Mouse (Mus musculus) mesoderm, embryonic 11.5 days (tissue): Measurements from ENCODE around the gene Hectd1.
A peak's percentile ranks its signal among the peaks of the same experiment; 100 is the strongest.

ENCODE experiments used
- DNase-seq: peaks from one replicate; pipeline ENCODE4 v3.0.0-alpha.2; 2012; ENCODE audit warnings: low read depth, low spot score

Hectd1 gene

DNA sequence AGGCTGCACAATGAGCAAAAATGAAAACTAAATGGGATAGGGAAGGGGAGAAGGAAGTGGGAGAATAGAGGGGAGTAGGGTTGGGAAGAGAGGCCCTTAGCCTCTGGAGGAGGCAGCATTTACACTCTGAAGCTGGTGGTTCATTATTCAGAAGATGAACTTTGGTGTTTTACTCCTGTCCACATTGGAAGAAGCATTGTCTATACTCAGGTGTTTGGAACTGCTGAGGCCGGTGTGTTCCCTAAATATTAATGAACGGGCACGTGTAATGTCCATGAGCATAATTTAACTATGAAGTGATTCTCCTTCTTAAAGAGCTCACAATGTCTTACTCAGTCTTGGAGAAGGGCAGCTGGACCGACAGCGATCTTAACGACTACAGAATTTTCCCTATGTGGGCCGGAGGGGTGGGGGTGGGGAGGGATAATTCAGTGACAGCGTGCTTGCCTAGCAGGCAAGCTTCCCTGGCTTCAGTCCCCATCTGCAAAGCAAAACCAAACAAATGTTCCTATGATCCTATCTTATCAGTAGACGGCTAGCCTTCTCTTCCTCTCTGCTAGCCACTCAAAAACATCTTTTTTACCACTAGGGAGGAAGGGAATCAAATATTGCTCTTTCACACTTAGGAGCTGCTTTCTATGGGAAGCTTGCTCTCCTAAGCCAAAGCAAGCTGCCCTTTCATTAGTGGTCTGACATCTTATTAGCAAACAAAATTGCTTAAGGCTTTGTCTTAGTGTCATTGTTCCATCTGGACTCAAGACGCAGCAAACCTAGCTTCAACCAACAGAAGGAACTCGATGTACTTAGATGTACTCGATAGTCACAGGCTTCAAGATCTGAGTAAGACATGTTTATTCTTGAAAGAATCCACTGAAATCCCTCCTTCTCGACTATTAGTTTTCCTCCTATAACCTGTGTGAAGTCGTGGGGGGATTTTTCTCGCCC, 14.5 kb upstream of the Hectd1 start:
- DNase-seq: no peak

DNA sequence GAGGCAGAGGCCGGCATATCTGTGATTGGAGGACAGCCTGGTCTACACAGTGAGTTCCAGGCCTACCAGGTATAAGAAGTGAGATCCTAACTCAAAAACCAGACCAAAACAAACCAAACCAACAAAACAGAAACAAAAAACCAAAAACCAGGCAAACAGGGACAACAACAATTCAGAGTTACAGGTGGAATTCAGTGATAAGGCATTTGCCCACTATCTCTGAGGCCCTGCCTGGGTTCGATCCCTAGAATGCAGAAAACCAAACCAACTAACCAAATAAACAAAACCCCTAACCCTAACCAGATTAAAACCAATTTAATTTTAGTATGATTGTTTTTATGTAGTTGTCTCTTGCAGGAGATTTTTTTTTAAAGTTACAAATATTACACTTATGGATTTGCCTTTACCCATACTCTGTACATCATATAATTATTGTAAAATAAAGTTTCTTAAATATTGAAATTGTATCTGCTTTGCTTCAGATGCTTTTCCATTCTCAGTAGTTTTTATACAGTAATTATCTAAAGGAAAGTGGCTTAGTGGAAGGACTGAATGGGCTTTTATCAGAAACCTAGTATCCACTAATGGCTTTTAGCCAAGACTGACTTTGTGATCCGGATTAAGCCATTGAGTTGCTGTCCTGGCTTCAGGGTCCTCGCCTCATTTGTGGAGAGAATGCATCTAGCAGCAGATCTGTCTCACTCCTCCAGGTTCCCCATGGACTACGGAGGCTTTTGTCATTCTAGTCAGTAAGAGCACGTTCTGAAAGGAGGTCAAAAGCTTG, 12.9 kb upstream of the Hectd1 start:
- no peak for DNase-seq

DNA sequence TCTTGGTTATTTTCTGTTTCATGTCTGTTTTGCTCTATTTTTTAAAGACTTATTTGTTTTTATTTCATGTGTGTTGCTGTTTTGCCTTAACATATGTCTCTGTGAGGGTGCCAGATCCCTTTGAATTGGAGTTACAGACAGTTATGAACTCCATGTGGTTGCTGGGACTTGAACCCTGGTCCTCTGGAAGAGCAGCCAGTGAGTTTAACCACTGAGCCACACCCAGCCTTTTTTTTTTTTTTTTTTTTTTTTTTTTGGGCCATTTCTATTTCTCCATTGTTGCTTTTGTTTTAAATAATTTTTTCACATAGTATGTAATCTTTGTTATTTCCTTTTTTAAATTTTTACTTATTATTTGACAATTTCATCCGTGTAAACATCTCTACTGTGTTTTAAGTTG, 10.5 kb upstream of the Hectd1 start:
- DNase-seq: no peak

DNA sequence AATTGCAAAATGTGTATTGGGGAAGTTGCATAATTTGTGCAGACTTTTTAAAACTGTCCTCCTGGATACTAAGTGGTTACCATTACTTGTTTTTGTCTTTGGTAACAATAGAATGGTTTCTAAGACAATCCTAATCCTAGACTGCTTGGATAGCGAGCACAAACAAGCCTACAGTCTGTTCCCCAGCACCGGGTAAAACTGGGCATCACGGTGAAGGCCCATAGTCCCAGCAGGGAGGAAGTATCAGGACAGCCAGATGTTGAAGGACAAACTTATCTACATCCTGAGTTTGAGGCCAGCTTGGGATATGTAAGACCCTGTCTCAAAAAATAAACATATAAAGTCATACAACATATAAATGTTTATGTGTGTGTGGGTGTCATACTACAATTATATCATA, 5.9 kb upstream of the Hectd1 start:
- no peak for DNase-seq

DNA sequence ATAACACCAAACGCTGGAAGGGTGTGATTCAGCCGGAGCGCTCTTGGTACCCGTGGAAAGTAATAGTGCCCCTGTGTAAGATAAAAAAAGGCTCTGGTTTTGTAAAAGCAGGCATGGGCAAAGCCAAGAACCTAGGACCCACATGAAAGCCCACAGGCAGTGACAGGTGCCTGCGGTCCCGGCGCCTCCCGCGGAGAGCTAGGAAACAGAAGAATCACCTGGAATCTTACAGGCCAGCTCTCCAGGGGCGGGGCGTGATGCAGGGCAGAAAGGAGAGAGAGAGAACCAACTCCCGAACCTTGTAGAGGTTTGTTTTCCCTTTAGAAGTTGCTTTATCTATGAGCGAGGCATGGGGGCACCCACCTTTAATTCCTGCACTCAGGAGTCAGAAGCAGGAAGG, 2.6 kb upstream of the Hectd1 start:
- DNase-seq: no peak

DNA sequence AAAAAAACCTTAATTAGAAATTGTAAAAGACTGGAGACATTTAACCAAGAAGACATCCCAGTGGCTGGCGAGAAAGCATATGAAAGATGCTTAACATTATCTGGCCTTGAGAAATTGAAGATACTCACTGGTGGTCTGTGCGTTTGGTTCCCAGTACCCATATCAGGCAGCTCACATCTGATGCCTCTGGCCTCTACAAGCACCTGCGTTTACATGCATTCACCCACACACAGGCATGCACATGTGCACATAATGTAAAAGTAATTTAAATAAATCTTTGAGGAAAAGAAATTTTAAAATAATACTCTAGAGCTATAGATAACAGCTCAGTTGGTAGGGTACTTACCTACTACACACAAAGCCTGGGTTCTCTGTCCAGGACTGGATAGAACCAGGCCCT, 2.0 kb upstream of the Hectd1 start:
- DNase-seq: no peak

DNA sequence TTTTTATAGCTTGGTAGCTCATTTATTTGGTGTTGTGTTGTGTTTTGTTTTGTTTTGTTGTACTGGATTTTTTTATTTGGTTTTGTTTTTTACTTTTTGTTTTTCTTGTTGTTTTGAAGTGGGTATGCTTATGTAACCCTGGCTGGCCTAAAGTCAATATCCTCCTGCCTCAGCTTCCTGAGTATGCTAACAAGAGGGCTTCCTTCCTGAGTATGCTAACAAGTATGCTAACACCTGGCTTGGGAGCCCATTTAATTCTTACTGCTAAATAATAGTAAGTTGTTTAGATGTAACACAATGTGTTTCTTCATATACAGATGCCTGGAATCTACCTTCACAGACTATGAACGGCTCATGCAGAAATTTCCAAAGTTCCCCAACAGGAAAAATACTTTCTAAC, 1.3 kb upstream of the Hectd1 start:
- DNase-seq: no peak

DNA sequence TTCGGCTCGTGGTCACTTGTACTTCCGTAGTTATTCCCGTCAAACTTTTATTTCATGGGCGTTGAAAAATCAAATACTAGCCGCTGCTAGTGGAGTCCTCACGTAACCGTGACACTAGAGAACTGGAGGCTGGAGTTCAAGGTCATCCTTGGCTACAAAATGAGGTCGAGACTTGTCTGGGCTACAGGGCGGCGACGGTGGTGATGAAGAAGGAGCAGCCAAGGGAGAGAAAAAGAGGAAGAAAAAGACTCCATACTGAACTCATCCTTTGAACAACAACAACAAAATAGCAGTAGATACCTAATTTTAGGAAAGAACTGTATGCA, 704 bp upstream of the Hectd1 start:
- no peak for DNase-seq

DNA sequence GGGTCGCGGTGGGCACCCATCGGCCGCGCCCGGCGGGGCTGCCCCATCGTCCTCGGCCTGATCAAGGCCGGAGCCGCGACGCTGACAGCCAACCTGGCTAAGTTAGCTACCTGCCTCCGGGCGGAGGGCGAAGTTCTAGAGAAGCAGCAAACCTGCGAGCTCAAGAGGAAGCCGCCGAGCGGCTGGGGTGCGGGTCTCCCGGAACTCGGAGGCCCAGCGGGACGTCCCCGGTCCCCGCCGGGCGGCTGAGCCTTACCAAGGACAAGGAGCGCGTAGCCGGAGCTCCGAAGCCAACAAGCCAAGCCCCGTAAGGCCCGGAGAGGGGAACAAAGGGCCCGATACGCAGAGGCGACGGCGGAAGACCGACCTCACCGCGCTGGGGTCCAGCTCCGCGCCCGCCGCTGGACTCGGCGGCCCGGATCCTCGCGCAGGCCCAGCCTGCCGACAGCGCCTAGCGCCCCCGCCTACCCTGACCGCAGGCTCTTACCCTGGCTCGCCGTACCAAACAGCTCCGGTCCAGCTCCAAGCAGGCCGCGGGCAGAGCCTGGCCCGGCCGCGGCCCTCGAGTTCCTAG, 533 bp downstream of the Hectd1 start:
- DNase-seq: peak; percentile 59

DNA sequence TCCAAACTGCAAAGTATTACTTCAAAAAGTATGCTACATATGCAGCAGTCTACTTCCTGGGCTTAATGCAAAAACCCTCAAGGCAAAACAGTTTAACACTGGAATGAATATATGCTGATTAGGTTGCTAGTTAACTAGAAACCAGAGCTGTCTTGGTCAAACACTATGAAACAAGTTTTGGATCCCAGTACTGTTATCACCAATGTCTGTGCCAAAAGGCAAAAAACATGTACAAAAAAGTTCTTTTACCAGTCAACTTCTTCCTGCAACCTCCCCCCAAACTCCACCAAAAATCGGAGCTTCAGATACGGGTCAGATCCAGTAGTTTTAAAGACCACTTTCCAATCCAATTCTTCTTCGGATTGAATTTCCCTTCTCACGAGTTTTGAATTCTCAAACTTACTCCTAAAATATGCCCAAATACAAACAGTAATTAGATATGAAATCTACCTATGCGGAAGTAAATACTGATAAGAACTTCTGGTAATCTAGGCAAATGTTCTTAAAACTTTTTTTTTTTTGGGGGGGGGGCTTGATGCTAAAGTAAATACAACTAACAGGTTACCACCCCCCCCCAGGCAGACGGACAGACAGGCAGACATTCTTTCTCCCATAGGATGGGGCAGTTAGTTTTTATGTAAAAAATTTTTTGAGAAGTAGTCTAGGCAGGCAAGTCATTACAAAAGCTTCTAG, 1.2 kb downstream of the Hectd1 start:
- no peak for DNase-seq

DNA sequence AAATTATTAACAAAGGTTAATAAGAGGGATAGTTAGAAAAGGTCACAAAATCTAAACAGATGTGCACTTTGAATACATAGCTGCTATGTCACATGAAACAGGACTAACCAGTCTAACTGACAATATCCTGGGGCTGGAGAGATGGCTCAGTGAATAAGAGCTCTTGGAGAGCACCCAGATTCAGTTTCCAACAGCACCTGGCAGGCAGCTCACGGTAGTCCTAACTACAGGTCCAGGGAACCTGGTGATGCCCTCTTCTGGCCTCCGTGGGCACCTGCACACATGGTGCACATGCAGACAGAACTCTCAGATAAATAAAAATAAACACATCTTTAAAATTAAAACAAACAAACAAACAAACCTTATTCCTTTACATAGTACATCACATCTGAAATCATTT, 4.0 kb downstream of the Hectd1 start:
- DNase-seq: no peak

DNA sequence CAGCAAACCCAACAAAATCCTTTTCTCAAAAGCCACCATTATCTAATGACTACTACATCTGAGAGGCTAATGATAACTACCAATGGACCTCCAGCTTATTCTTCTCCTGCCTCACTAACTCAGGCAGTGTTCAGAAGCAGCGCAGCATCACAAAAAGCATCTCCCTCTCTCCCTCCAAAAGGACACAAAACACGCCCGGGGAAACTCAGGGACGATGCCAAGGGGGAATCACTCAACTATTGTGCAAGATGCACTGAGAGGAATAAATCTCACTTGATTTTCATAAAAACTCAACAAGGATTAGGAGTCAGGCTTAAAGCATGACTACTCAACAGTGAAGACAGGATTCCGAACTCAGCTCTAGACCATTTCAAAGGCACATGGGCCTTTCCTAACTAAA, 6.0 kb downstream of the Hectd1 start:
- no peak for DNase-seq

DNA sequence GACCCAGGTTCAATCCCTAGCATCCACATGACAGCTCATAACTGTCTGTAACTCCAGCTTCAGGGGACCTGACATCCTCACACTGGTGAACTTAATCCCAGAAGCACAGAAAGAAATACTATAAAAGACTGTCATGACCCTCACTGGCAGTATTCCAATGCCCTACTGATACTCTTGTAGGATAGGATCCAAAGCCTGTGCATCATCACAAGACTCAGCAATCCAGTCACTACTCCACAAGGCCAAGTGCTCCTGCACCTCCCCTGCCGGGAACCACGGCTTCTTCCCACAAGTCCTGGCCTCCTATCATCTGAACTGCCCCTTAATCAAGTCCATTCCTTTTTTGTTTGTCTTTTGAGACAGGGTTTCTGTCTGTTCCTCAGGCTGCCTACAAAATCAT, 6.5 kb downstream of the Hectd1 start:
- no peak for DNase-seq

DNA sequence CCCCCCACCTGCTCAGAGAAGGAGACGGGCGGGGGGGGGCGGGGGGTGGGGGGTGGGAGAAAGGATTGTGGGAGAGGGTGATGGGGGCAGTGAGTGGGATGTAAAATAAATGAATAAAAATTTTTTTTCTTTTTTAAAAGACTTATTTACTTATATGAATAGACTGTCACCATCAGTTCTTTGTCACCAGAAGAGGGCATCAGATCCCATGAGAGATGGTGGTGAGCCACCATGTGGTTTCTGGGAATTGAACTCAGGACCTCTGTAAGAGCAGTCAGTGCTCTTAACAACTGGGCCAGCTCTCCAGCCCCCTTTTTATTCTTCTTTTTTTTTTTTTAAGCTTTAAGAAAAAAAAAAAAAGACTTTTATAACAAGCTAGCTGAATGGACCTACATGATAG, 7.1 kb downstream of the Hectd1 start:
- DNase-seq: no peak

DNA sequence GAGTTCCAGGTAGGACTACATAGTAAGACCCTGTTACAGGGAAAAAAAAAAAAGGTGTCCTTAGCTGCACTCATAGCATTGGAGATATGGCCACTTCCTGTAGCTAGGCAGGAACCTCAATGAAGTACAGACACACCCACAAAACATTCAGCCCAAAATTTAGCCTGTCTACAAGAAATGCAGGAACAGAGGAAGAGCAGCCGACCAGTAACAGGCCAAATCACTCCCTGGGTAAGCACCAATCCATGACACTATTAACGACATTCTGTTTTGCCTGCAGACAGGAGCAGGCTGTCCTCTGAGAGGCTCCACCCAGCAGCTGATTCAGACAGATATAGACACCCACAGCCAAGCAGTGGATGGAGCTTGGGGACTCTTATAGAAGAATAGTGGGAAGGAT, 8.1 kb downstream of the Hectd1 start:
- DNase-seq: no peak

DNA sequence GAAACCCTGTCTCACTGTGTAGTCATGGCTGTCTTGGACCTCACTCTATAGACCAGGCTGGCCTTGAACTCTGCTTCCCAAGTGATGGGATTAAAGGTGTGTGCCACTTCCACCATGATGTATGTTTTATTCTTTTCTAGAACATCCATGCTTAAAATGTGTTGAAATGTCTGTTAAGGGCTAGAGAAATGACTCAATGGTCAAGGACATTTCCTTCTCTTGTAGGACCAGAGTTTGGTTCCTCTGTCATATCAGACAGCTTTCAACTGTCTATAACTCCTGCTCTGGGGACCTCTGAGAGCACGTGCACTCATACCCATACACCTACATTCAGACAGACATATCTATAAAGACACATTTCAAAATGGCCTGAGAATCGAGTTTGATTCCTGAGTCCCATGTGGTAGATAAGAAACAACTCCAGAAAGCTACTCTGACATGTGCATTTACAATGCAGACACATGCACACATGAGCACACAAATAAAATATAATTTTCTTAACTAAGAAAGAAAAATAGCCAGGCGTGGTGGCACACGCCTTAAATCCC, 9.3 kb downstream of the Hectd1 start:
- no peak for DNase-seq

DNA sequence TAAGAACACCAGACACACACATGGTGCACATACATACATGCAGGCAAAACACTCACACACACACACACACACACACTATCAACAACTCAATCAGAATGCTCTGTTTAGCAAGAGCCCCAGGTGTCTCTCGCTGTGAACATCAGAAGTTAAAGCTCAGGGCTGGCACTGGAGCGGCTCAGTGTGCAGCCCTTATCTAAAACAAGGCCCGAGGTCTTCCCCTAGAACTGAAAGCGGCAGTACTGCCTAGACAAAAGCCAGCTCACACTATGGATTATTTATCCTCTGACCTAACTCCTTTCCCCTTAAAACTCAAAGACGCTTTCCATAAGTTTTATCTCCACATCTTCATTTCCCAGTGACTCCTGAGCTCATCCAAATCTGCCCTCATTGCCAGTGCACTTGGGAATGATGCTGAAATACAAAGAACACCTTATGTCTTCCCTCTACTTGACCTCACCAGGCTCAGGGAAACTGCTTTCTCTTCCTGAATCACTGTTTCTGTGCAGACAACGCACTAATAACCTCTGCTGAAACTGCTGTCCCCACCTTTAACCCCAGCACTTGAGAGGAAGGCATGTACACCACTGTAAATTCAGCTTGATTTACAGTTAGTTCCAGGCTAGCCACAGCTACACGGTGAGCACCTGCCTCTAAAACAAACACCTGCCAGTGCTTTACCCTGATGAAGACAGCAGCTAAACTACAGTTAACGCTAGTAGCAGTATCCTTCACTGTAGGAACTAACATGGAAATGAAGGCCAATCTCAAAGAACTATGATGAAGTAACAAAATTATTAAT, 11.3 kb downstream of the Hectd1 start:
- DNase-seq: peak; percentile 6

DNA sequence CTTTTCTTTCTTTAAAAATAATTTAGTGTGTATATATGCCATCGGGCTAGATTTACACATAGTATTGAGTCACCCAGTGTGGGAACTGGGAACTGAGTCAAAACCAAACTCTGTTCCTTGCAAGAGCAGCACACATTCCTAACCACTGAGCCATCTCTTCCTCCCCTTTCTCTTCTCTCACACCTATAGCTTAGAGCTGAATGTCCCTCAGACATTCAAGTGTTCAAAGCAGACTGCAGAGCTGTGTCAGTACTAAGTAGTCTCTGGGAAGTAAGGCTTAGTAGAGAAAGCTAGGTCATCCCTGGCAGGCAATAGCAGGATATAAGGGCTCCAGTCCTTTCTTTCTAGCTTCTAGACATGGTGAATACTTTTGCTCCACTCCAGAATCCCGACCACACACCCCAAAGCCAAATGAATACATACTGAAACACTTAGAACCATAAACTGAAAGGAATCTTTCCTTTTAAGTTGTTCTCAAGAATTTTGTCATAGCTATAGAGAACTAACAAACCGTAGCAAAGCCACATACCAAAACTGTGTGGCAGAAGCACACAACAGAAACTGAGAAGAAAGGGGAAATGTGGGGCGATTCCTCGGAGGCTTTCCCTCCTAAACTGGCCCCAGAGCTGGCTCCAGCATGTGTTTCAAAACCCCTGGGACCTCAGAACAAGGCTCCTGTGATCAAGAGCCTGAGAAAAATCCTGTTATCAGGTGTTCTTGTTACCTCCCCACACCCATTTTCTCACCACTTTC, 17.8 kb downstream of the Hectd1 start:
- DNase-seq: no peak

DNA sequence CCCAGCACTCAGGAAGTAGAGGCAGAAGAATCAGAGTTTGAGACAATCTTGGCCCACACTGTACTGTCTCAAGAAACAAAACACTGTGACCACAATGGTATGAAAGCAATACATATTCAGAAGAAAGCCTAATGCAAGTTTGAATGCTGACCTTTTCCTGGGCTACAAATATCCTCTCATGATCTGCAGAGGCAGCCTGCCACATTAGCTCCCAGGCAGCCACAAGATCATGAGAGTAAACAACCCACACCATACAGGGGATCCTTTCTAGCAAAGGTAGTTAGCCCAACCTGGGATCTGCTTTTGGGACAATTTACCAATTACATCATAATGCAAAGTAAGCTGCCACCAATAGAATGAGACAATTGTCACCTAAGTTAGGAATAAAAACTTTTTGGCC, 18.8 kb downstream of the Hectd1 start:
- DNase-seq: no peak

DNA sequence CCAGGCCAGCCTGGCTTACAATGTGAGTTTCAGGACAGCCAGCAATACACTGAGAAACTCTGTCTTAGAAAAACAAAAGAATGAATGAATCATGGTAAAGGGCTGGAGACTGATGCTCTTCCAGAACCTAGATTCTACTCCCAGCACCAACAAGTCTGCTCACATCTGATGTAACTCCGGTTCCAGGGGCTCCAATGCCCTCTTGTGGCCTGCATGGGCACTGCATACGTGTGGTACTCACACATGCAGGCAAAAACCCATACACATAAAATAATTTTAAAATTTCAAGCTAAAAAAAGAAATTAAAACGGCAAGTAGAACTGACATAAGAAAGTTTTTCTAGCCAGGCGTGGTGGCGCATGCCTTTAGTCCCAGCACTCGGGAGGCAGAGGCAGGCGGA, 44.5 kb downstream of the Hectd1 start:
- DNase-seq: peak; percentile 3
